Mouse (Mus musculus): Measurements from ENCODE around the gene Klf11. TPM values are rescaled to one million over a fixed set of nuclear protein-coding genes. Genes with fewer than 3 reads are reported as not detected.

The Klf11 gene
- total RNA-seq (2012; rRNA removed) (3.6 and 7.3 TPM in 2 replicates), total RNA-seq (2014; rRNA removed) (7.2 and 8.0 TPM in 2 replicates), polyA plus RNA-seq (2012; ENCODE audit: insufficient read length, low read depth) (7.5 and 9.2 TPM in 2 replicates)

GRCm38 (mm10) chr12:24651063-24651557 lies at the start of gene Klf11:
Gene Klf11 (plus strand): TSS chr12:24651274.
- peak within 1 kb of the TSS; percentile 60 for H3K4me2 ChIP-seq (ENCODE audit: insufficient read depth, low read depth, poor library complexity, severe bottlenecking)
- no peaks in the 10 kb centered on the region for H3K9me3 ChIP-seq (replicated peaks; ENCODE audit: low read length)
- H3K79me2 ChIP-seq (replicated peaks; ENCODE audit: control insufficient read depth, extremely low read depth, insufficient read depth, poor library complexity, severe bottlenecking): peaks cover 14% of the 10 kb centered on the region
- in situ Hi-C loops (cut with MboI; ENCODE audit: low pct_ligation_motif_present, low pct_unique_long_range_greater_than_20kb, low sequenced_read_pairs) (no loop called here), dilution Hi-C loops (cut with MboI; ENCODE audit: extremely low pct_ligation_motif_present, extremely low pct_unique_long_range_greater_than_20kb, low sequenced_read_pairs) (no loop called here)
- DNase-seq (ENCODE audit: extremely low read depth): peak; percentile 89
- TF ChIP-seq GABPA (IDR thresholded peaks at IDR 0.05; ENCODE audit: insufficient replicate concordance, low read depth, low read length): no peak
- peak; percentile 50 for TF ChIP-seq NRF1 (IDR thresholded peaks at IDR 0.05; ENCODE audit: low read depth, low read length)
- TF ChIP-seq BHLHE40 (IDR thresholded peaks at IDR 0.05; ENCODE audit: low read depth, low read length): peak; percentile 99
- TF ChIP-seq RAD21 (IDR thresholded peaks at IDR 0.05; ENCODE audit: low read depth, low read length): no peak
- no peak for TF ChIP-seq SMC3 (IDR thresholded peaks at IDR 0.05; ENCODE audit: low read depth, low read length)
- TF ChIP-seq MAZ (IDR thresholded peaks at IDR 0.05; ENCODE audit: low read depth, low read length): no peak
- TF ChIP-seq ETS1 (conservative IDR thresholded peaks at IDR 0.05; ENCODE audit: low read depth, low read length): peak; percentile 53
- TF ChIP-seq ELF1 (IDR thresholded peaks at IDR 0.05; ENCODE audit: low read depth, low read length): peak; percentile 6; the same call in 1 of the 2 replicates
- no peak for TF ChIP-seq JUN (IDR thresholded peaks at IDR 0.05; ENCODE audit: insufficient read depth, low read depth, low read length)
- TF ChIP-seq CHD1 (IDR thresholded peaks at IDR 0.05; ENCODE audit: low read depth, low read length): no peak
- TF ChIP-seq CTCF (conservative IDR thresholded peaks at IDR 0.05 in 1 of 2, IDR thresholded peaks at IDR 0.05 in 1 of 2; ENCODE audit: low read depth in 2 of 2, low read length in 2 of 2): no peak
- peak; percentile 68; the same call in 1 of the 2 replicates for TF ChIP-seq MEF2A (IDR thresholded peaks at IDR 0.05; ENCODE audit: borderline replicate concordance, low read depth, low read length)
- TF ChIP-seq CHD2 (IDR thresholded peaks at IDR 0.05; ENCODE audit: low read length): peak; percentile 32; the same call in 1 of the 2 replicates
- TF ChIP-seq IRF4 (IDR thresholded peaks at IDR 0.05; ENCODE audit: low read depth, low read length): peak; percentile 43
- TF ChIP-seq MAX (IDR thresholded peaks at IDR 0.05; ENCODE audit: low read length): no peak; the same call in 1 of the 2 replicates
- TF ChIP-seq ZMIZ1 (IDR thresholded peaks at IDR 0.05; ENCODE audit: low read depth, low read length): no peak
- TF ChIP-seq USF1 (IDR thresholded peaks at IDR 0.05; ENCODE audit: low read depth, low read length): peak; percentile 76
- TF ChIP-seq MXI1 (IDR thresholded peaks at IDR 0.05; ENCODE audit: low read depth, low read length): peak; percentile 99
- no peak for TF ChIP-seq JUND (conservative IDR thresholded peaks at IDR 0.05; ENCODE audit: low read depth, low read length)
- H3K27ac ChIP-seq (ENCODE audit: insufficient read depth, low read depth): peak within 1 kb of the TSS; percentile 89
- H3K36me3 ChIP-seq (replicated peaks in 1 of 2; ENCODE audit: control insufficient read depth in 1 of 2, insufficient read depth in 1 of 2, low read length in 1 of 2): peaks cover 11 to 26% of the 10 kb centered on the region in 2 experiments
- peak within 1 kb of the TSS; percentile 58 for H3K9ac ChIP-seq (ENCODE audit: insufficient read depth, low read depth)
- peaks cover 29 to 53% of the 10 kb centered on the region in 2 experiments for H3K4me1 ChIP-seq (ENCODE audit: control insufficient read depth in 1 of 2, insufficient read depth in 2 of 2)
- no peaks in the 10 kb centered on the region for H3K27me3 ChIP-seq (replicated peaks)
- peak within 1 kb of the TSS; percentile 60 to 93 (median 92) for H3K4me3 ChIP-seq (replicated peaks in 1 of 3; ENCODE audit: low read depth in 2 of 3, low read length in 2 of 3, poor library complexity in 1 of 3)

GRCm38 (mm10) chr12:24603266-24603665 lies 47.8 kb upstream of the Klf11 start:
- H3K27me3 ChIP-seq (replicated peaks): no peaks in the 10 kb centered on the region
- H3K4me3 ChIP-seq (replicated peaks in 1 of 3; ENCODE audit: low read depth in 2 of 3, low read length in 2 of 3, poor library complexity in 1 of 3): no peak overlapping the region
- no peak overlapping the region for H3K4me2 ChIP-seq (ENCODE audit: insufficient read depth, low read depth, poor library complexity, severe bottlenecking)
- no peak overlapping the region for H3K9ac ChIP-seq (ENCODE audit: insufficient read depth, low read depth)
- peak; percentile 96 for TF ChIP-seq SMC3 (IDR thresholded peaks at IDR 0.05; ENCODE audit: low read depth, low read length)
- TF ChIP-seq RAD21 (IDR thresholded peaks at IDR 0.05; ENCODE audit: low read depth, low read length): peak; percentile 87
- no peak for TF ChIP-seq SIN3A (IDR thresholded peaks at IDR 0.05; ENCODE audit: low read length)
- TF ChIP-seq ETS1 (conservative IDR thresholded peaks at IDR 0.05; ENCODE audit: low read depth, low read length): no peak
- TF ChIP-seq ELF1 (IDR thresholded peaks at IDR 0.05; ENCODE audit: low read depth, low read length): no peak
- TF ChIP-seq MXI1 (IDR thresholded peaks at IDR 0.05; ENCODE audit: low read depth, low read length): no peak
- TF ChIP-seq BHLHE40 (IDR thresholded peaks at IDR 0.05; ENCODE audit: low read depth, low read length): no peak
- peak; percentile 25 to 92; a peak in 3 of 4 replicates for TF ChIP-seq CTCF (conservative IDR thresholded peaks at IDR 0.05 in 1 of 2, IDR thresholded peaks at IDR 0.05 in 1 of 2; ENCODE audit: low read depth in 2 of 2, low read length in 2 of 2)
- TF ChIP-seq CHD1 (IDR thresholded peaks at IDR 0.05; ENCODE audit: low read depth, low read length): no peak
- TF ChIP-seq TBP (conservative IDR thresholded peaks at IDR 0.05; ENCODE audit: low read depth, low read length): no peak
- TF ChIP-seq MAZ (IDR thresholded peaks at IDR 0.05; ENCODE audit: low read depth, low read length): no peak
- TF ChIP-seq UBTF (IDR thresholded peaks at IDR 0.05; ENCODE audit: low read depth, low read length): no peak
- TF ChIP-seq JUN (IDR thresholded peaks at IDR 0.05; ENCODE audit: insufficient read depth, low read depth, low read length): no peak
- TF ChIP-seq PAX5 (IDR thresholded peaks at IDR 0.05; ENCODE audit: low read length): no peak
- TF ChIP-seq POLR2A (IDR thresholded peaks at IDR 0.05; ENCODE audit: low read depth, low read length): no peak
- no peak for TF ChIP-seq JUND (conservative IDR thresholded peaks at IDR 0.05; ENCODE audit: low read depth, low read length)
- TF ChIP-seq ZC3H11A (IDR thresholded peaks at IDR 0.05; ENCODE audit: low read depth, low read length): peak; percentile 75
- no peak for TF ChIP-seq ZNF384 (IDR thresholded peaks at IDR 0.05; ENCODE audit: low read depth, low read length)
- no peak for TF ChIP-seq NELFE (IDR thresholded peaks at IDR 0.05; ENCODE audit: low read depth, low read length)
- H3K9me3 ChIP-seq (replicated peaks; ENCODE audit: low read length): no peaks in the 10 kb centered on the region
- H3K4me1 ChIP-seq (ENCODE audit: control insufficient read depth in 1 of 2, insufficient read depth in 2 of 2): peaks cover 0 to 4% of the 10 kb centered on the region in 2 experiments; a peak in 1 of 4 replicates
- in situ Hi-C loops (cut with MboI; ENCODE audit: low pct_ligation_motif_present, low pct_unique_long_range_greater_than_20kb, low sequenced_read_pairs): loop anchor here (5.0 to 25.0 kb wide), 3 partner anchors 94 to 359 kb away; partner anchors contain the start of gene Kidins220
- DNase-seq (ENCODE audit: extremely low read depth): peak; percentile 71
- H3K36me3 ChIP-seq (replicated peaks in 1 of 2; ENCODE audit: control insufficient read depth in 1 of 2, insufficient read depth in 1 of 2, low read length in 1 of 2): peaks cover 13 to 31% of the 10 kb centered on the region in 2 experiments
- H3K79me2 ChIP-seq (replicated peaks; ENCODE audit: control insufficient read depth, extremely low read depth, insufficient read depth, poor library complexity, severe bottlenecking): no peaks in the 10 kb centered on the region
- H3K27ac ChIP-seq (ENCODE audit: insufficient read depth, low read depth): no peak overlapping the region
- dilution Hi-C loops (cut with MboI; ENCODE audit: extremely low pct_ligation_motif_present, extremely low pct_unique_long_range_greater_than_20kb, low sequenced_read_pairs): no loop called here
